Mouse (Mus musculus): ENCODE results near the gene Atp8b4.

DNA sequence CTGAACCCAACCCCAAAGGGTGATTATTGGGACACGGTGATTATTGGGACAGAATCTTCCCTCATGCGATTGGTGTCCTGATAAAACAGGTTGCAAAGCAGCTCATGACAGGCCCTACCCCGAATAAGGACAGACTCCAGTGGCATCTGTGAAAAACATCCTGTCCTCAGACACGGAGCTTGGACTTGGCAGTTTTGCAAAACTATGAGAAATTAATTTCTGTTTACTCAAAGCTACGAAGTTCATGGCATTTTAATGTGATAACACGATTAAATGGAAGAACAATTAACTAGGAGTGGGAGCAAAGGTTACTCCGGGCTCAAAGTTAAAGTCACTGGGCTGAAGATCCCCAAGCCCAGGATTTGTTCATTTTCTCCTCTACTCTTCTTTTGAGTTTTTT is 49.2 kb upstream of the Atp8b4 start:
- TF ChIP-seq CTCF (IDR thresholded peaks at IDR 0.05; ENCODE audit: low read depth) (no peak), EP300 (IDR thresholded peaks at IDR 0.05; ENCODE audit: low read depth) (no peak)

All from liver, postnatal 0 days (tissue).